Mouse (Mus musculus): ENCODE results near the gene Stra6l. TPM values are rescaled to one million over a fixed set of nuclear protein-coding genes. Genes with fewer than 3 reads are reported as not detected.

The Stra6l gene
- polyA plus RNA-seq, 1 experiment: not detected

DNA sequence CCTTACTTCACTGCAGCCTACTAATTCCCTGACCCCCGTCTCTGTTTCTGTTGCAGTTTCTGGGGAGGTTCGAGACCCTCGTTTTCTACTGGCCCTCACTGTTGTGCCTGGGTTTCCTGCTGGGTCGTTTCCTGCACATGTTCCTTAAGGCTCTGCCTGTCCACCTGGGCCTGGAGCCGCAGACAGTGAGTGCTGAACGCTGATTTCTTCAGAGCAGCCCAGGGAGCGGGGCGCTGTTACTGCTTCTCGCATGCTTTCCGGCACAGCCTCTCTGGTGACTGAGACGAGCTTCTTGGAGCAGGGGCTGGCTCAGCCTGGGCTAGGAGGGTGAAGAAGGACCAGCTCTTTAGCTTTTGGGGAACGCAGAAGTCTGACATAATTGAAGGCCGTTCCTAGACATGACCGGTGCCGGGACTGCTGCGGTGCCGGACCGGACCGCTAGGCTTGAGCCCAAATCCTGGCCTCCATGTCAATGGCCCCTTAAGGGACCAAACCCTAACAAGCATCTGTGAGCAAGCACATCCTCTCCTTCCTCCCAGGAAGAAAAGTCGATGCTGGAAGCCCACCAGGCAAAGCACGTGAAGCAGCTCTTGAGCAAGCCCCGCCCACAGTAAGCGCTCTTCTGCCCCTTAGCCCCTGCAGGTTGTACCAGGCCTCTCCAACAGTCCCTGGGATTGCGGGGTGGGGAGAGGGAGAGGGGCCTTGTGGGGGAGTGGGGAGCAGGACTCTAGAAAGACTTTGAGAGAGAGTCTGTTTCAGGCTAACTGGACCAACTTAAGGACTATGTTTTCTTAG is 20.8 kb downstream of the Stra6l start:
- TF ChIP-seq FLI1 (IDR thresholded peaks at IDR 0.05; ENCODE audit: low read length): no peak
- no peak for TF ChIP-seq GATA1 (IDR thresholded peaks at IDR 0.05; ENCODE audit: borderline replicate concordance, low read length)
- Histone ChIP-seq H3K9me3 (peaks cover 12% of the 10 kb centered on the region), H3K4me1 (no peaks in the 10 kb centered on the region), H3K4me3 (replicated peaks) (no peak overlapping the region), H3K36me3 (replicated peaks; ENCODE audit: low read length) (no peaks in the 10 kb centered on the region), H3K27me3 (replicated peaks) (peaks cover 47% of the 10 kb centered on the region)

- Histone ChIP-seq H3K36me3 (replicated peaks; ENCODE audit: low read length) (no peaks in the 10 kb centered on the region), H3K4me3 (replicated peaks) (no peak overlapping the region), H3K27me3 (replicated peaks) (peaks cover 22% of the 10 kb centered on the region), H3K4me1 (no peaks in the 10 kb centered on the region), H3K9me3 (peaks cover 34% of the 10 kb centered on the region)
- no peak for TF ChIP-seq FLI1 (IDR thresholded peaks at IDR 0.05; ENCODE audit: low read length)
- TF ChIP-seq GATA1 (IDR thresholded peaks at IDR 0.05; ENCODE audit: borderline replicate concordance, low read length): no peak
These were observed 23.7 kb downstream of the Stra6l start for GRCm38 (mm10) chr4:45872147-45872546.

- H3K27me3 ChIP-seq (replicated peaks): peaks cover 6% of the 10 kb centered on the region
- H3K9me3 ChIP-seq: peaks cover 30% of the 10 kb centered on the region
- TF ChIP-seq GATA1 (IDR thresholded peaks at IDR 0.05; ENCODE audit: borderline replicate concordance, low read length) (no peak), FLI1 (IDR thresholded peaks at IDR 0.05; ENCODE audit: low read length) (no peak)
- H3K4me1 ChIP-seq: no peaks in the 10 kb centered on the region; the same call in 1 of the 2 replicates
- H3K36me3 ChIP-seq (replicated peaks; ENCODE audit: low read length): no peaks in the 10 kb centered on the region
- no peak overlapping the region for H3K4me3 ChIP-seq (replicated peaks)
These were observed 30.5 kb downstream of the Stra6l start for GRCm38 (mm10) chr4:45878929-45879328.

DNA sequence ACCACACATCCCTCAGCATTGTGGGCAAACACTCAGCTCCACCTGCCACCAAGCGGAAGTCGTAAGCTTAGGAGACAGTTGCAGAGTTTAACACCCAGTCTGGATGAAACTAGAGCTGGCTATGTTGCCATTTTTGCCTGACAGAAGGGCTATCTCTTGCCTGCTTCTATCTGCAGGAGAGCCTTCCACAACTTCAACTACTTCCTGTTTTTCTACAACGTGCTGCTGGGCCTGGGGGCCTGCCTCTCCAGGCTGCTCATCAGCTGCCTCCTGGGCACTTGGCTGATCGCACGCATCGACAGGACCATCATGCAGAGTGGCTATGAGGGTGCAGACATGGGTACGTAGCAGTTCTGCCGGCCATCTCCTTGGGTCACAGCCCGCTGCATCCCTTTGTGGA is 34.1 kb downstream of the Stra6l start:
- no peak overlapping the region for H3K4me3 ChIP-seq (replicated peaks)
- TF ChIP-seq GATA1 (IDR thresholded peaks at IDR 0.05; ENCODE audit: borderline replicate concordance, low read length): no peak
- no peak for TF ChIP-seq FLI1 (IDR thresholded peaks at IDR 0.05; ENCODE audit: low read length)
- peaks cover 12% of the 10 kb centered on the region for H3K27me3 ChIP-seq (replicated peaks)
- H3K36me3 ChIP-seq (replicated peaks; ENCODE audit: low read length): no peaks in the 10 kb centered on the region
- 0 out of 2 replicates have a peak, but pooled peaks cover 5% of the 10 kb centered on the region for H3K9me3 ChIP-seq
- H3K4me1 ChIP-seq: no peaks in the 10 kb centered on the region; the same call in 1 of the 2 replicates

GRCm38 (mm10) chr4:45883250-45883649 is 34.8 kb downstream of the Stra6l start:
- Histone ChIP-seq H3K9me3 (0 out of 2 replicates have a peak, but pooled peaks cover 5% of the 10 kb centered on the region), H3K36me3 (replicated peaks; ENCODE audit: low read length) (no peaks in the 10 kb centered on the region), H3K4me1 (no peaks in the 10 kb centered on the region; the same call in 1 of the 2 replicates), H3K4me3 (replicated peaks) (no peak overlapping the region), H3K27me3 (replicated peaks) (peaks cover 12% of the 10 kb centered on the region)
- no peak for TF ChIP-seq FLI1 (IDR thresholded peaks at IDR 0.05; ENCODE audit: low read length)
- TF ChIP-seq GATA1 (IDR thresholded peaks at IDR 0.05; ENCODE audit: borderline replicate concordance, low read length): no peak

DNA sequence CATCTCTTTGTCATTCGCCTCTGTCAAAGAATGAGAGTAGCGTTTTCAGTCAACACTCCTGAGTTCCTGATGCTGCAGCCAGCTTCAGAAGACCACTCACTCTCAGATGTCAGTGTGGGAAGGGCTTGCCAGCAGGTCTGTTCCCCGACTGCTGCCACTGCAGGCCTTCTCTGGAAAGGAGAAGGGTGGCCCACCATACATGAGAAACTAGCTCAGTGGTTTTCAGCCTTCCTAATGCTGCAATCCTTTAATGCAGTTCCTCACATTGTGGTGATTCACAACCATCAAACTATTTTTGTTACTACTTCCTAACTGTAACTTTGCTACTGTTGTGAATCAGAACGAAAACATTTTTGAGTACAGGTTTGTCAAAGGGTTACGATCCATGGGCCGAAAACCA is 41.0 kb downstream of the Stra6l start:
- Histone ChIP-seq H3K4me1 (peaks cover 6% of the 10 kb centered on the region), H3K9me3 (no peaks in the 10 kb centered on the region), H3K27me3 (replicated peaks) (peaks cover 14% of the 10 kb centered on the region), H3K36me3 (replicated peaks; ENCODE audit: low read length) (no peaks in the 10 kb centered on the region), H3K4me3 (replicated peaks) (no peak overlapping the region)
- TF ChIP-seq GATA1 (IDR thresholded peaks at IDR 0.05; ENCODE audit: borderline replicate concordance, low read length) (no peak), FLI1 (IDR thresholded peaks at IDR 0.05; ENCODE audit: low read length) (no peak)

- peak within 1 kb of the TSS; percentile 57 for H3K4me3 ChIP-seq (replicated peaks)
- peaks cover 15% of the 10 kb centered on the region for H3K27me3 ChIP-seq (replicated peaks)
- H3K9me3 ChIP-seq: peaks cover under 1% of the 10 kb centered on the region; the same call in 1 of the 2 replicates
- peaks cover 6% of the 10 kb centered on the region for H3K4me1 ChIP-seq
- no peaks in the 10 kb centered on the region for H3K36me3 ChIP-seq (replicated peaks; ENCODE audit: low read length)
- TF ChIP-seq GATA1 (IDR thresholded peaks at IDR 0.05; ENCODE audit: borderline replicate concordance, low read length) (no peak), FLI1 (IDR thresholded peaks at IDR 0.05; ENCODE audit: low read length) (no peak)
These were observed 41.8 kb downstream of the Stra6l start, which contains the start of gene Ccdc180 for GRCm38 (mm10) chr4:45890066-45890761. Gene Ccdc180, plus strand, starts transcription at chr4:45890303.

- H3K4me3 ChIP-seq (replicated peaks): no peak overlapping the region
- 0 out of 2 replicates have a peak, but pooled peaks cover 3% of the 10 kb centered on the region for H3K4me1 ChIP-seq
- H3K27me3 ChIP-seq (replicated peaks): peaks cover 58% of the 10 kb centered on the region
- TF ChIP-seq GATA1 (IDR thresholded peaks at IDR 0.05; ENCODE audit: borderline replicate concordance, low read length): no peak
- TF ChIP-seq FLI1 (IDR thresholded peaks at IDR 0.05; ENCODE audit: low read length): no peak
- peaks cover 8% of the 10 kb centered on the region; the same call in 1 of the 2 replicates for H3K9me3 ChIP-seq
- no peaks in the 10 kb centered on the region for H3K36me3 ChIP-seq (replicated peaks; ENCODE audit: low read length)
These were observed 48.1 kb downstream of the Stra6l start for GRCm38 (mm10) chr4:45896425-45897081.

GRCm38 (mm10) chr4:45898413-45898812 is 49.9 kb downstream of the Stra6l start:
- peaks cover 8% of the 10 kb centered on the region; the same call in 1 of the 2 replicates for H3K9me3 ChIP-seq
- peaks cover 66% of the 10 kb centered on the region for H3K27me3 ChIP-seq (replicated peaks)
- peak overlapping the region; percentile 42 for H3K4me3 ChIP-seq (replicated peaks)
- no peak for TF ChIP-seq FLI1 (IDR thresholded peaks at IDR 0.05; ENCODE audit: low read length)
- no peak for TF ChIP-seq GATA1 (IDR thresholded peaks at IDR 0.05; ENCODE audit: borderline replicate concordance, low read length)
- no peaks in the 10 kb centered on the region for H3K36me3 ChIP-seq (replicated peaks; ENCODE audit: low read length)
- H3K4me1 ChIP-seq: 0 out of 2 replicates have a peak, but pooled peaks cover 3% of the 10 kb centered on the region
